Mouse (Mus musculus): ENCODE measurements around the gene Shroom3. TPM values are rescaled to one million over a fixed set of nuclear protein-coding genes. Genes with fewer than 3 reads are reported as not detected.

The Shroom3 gene
- polyA plus RNA-seq, 1 experiment: 4.4 TPM

GRCm38 (mm10) chr5:92804379-92804778, 121.1 kb downstream of the Shroom3 start:
- Histone ChIP-seq H3K4me1 (ENCODE audit: control insufficient read depth, insufficient read depth, low read length) (no peaks in the 10 kb centered on the region), H3K27me3 (ENCODE audit: control insufficient read depth, insufficient read depth, low read length) (no peaks in the 10 kb centered on the region), H3K27ac (ENCODE audit: insufficient read depth, low read length) (peak overlapping the region; percentile 42; the same call in 1 of the 2 replicates), H3K4me3 (replicated peaks; ENCODE audit: insufficient read depth, low read depth, low read length) (no peak overlapping the region)
- no peak for TF ChIP-seq CTCF (IDR thresholded peaks at IDR 0.05; ENCODE audit: borderline replicate concordance, insufficient read depth, low read depth, low read length)
- TF ChIP-seq POLR2A (IDR thresholded peaks at IDR 0.05; ENCODE audit: borderline replicate concordance, insufficient read depth, low read length): no peak
- DNase-seq: peak in 1 of 2 experiments; percentile 15
- WGBS: 21% methylated on average over 7 of the region's 7 CpGs

GRCm38 (mm10) chr5:92808503-92809415, 125.5 kb downstream of the Shroom3 start:
- H3K27ac ChIP-seq (ENCODE audit: insufficient read depth, low read length): no peak overlapping the region
- peaks cover 8% of the 10 kb centered on the region for H3K4me1 ChIP-seq (ENCODE audit: control insufficient read depth, insufficient read depth, low read length)
- TF ChIP-seq CTCF (IDR thresholded peaks at IDR 0.05; ENCODE audit: borderline replicate concordance, insufficient read depth, low read depth, low read length) (no peak), POLR2A (IDR thresholded peaks at IDR 0.05; ENCODE audit: borderline replicate concordance, insufficient read depth, low read length) (no peak)
- H3K4me3 ChIP-seq (replicated peaks; ENCODE audit: insufficient read depth, low read depth, low read length): peak overlapping the region; percentile 37
- no peaks in the 10 kb centered on the region for H3K27me3 ChIP-seq (ENCODE audit: control insufficient read depth, insufficient read depth, low read length)
- DNase-seq: peak; percentile 62 to 71
- WGBS: 16% methylated on average over 28 of the region's 28 CpGs

DNA sequence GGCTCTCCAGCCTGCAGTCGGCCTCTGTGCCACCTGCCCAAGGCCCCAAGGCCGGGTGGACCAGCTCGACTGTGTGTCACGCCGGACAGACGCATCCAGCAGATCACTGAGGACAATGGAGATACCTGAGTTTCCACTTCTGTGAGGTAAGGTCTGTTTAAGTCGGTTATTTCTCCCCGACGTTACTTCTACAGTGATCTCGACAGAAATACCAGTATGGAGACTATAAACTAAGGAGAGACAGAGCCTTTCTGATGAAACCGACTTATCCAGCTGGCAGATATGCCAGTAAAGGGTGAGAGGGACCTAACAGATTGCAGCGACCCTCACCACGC, 126.1 kb downstream of the Shroom3 start:
- no peak overlapping the region for H3K27ac ChIP-seq (ENCODE audit: insufficient read depth, low read length)
- no peaks in the 10 kb centered on the region for H3K27me3 ChIP-seq (ENCODE audit: control insufficient read depth, insufficient read depth, low read length)
- H3K4me1 ChIP-seq (ENCODE audit: control insufficient read depth, insufficient read depth, low read length): peaks cover 8% of the 10 kb centered on the region
- no peak for TF ChIP-seq POLR2A (IDR thresholded peaks at IDR 0.05; ENCODE audit: borderline replicate concordance, insufficient read depth, low read length)
- no peak for TF ChIP-seq CTCF (IDR thresholded peaks at IDR 0.05; ENCODE audit: borderline replicate concordance, insufficient read depth, low read depth, low read length)
- WGBS: 44% methylated on average over 13 of the region's 13 CpGs
- H3K4me3 ChIP-seq (replicated peaks; ENCODE audit: insufficient read depth, low read depth, low read length): no peak overlapping the region
- no peak for DNase-seq

DNA sequence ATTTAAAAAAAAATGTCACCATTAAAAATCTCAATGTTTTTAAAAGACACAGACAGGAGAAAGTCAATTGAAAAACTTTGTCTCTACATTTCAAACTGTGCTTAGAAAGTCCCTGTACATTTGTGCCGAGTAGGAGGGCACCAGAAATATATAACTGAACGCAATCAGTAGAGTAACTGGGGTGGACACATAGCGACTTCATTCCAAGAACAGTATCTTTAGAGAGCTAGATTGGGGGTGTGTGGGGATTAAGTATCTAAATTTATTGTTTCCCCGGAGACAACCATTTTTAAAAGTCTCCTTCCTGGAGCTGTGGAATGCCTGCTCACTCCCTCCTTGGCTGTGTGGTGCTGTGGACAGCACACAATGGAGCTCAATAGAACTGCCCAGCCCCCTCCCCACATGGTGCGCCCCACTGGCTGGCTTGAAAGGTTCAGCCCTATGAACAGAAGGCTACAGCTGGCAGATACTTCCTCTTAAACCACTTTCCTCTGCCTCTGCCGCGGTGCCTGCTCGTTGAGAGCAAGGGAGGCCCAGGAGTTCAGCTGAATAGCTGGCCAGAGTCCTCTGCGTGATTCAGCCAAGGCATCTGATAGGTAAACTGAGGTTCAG, 127.8 kb downstream of the Shroom3 start:
- Histone ChIP-seq H3K27me3 (ENCODE audit: control insufficient read depth, insufficient read depth, low read length) (no peaks in the 10 kb centered on the region), H3K4me3 (replicated peaks; ENCODE audit: insufficient read depth, low read depth, low read length) (no peak overlapping the region), H3K4me1 (ENCODE audit: control insufficient read depth, insufficient read depth, low read length) (peaks cover 8% of the 10 kb centered on the region), H3K27ac (ENCODE audit: insufficient read depth, low read length) (no peak overlapping the region)
- TF ChIP-seq POLR2A (IDR thresholded peaks at IDR 0.05; ENCODE audit: borderline replicate concordance, insufficient read depth, low read length) (no peak), CTCF (IDR thresholded peaks at IDR 0.05; ENCODE audit: borderline replicate concordance, insufficient read depth, low read depth, low read length) (no peak)
- DNase-seq: no peak
- 59% methylated on average over 9 of the region's 9 CpGs for WGBS

GRCm38 (mm10) chr5:92811761-92812160, 128.5 kb downstream of the Shroom3 start:
- no peak overlapping the region for H3K27ac ChIP-seq (ENCODE audit: insufficient read depth, low read length)
- no peak overlapping the region for H3K4me3 ChIP-seq (replicated peaks; ENCODE audit: insufficient read depth, low read depth, low read length)
- TF ChIP-seq POLR2A (IDR thresholded peaks at IDR 0.05; ENCODE audit: borderline replicate concordance, insufficient read depth, low read length): no peak
- TF ChIP-seq CTCF (IDR thresholded peaks at IDR 0.05; ENCODE audit: borderline replicate concordance, insufficient read depth, low read depth, low read length): no peak
- no peaks in the 10 kb centered on the region for H3K27me3 ChIP-seq (ENCODE audit: control insufficient read depth, insufficient read depth, low read length)
- 52% methylated on average over 7 of the region's 7 CpGs for WGBS
- H3K4me1 ChIP-seq (ENCODE audit: control insufficient read depth, insufficient read depth, low read length): peaks cover 8% of the 10 kb centered on the region
- no peak for DNase-seq

DNA sequence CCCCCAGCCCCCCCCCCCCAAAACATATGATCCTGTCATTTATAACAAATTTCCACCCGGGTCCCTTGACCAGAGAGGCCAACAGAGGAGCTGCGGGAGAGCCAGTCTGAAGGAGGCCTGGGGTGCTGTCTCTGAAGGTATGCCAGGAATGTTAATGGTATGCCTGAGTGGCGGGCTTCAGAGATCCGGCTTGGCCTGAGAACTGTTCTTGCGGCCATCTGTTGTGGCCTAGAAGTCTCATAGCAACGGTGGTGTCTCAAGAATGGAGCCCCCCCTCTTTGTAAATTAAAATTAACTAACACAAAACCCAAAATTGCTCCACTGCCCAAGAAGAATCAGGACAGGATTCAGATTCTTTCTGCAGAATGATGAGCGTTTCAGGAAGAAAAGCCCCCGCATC, 129.7 kb downstream of the Shroom3 start:
- peaks cover 8% of the 10 kb centered on the region for H3K4me1 ChIP-seq (ENCODE audit: control insufficient read depth, insufficient read depth, low read length)
- TF ChIP-seq CTCF (IDR thresholded peaks at IDR 0.05; ENCODE audit: borderline replicate concordance, insufficient read depth, low read depth, low read length) (no peak), POLR2A (IDR thresholded peaks at IDR 0.05; ENCODE audit: borderline replicate concordance, insufficient read depth, low read length) (no peak)
- 17% methylated on average over 8 of the region's 8 CpGs for WGBS
- H3K4me3 ChIP-seq (replicated peaks; ENCODE audit: insufficient read depth, low read depth, low read length): no peak overlapping the region
- no peak overlapping the region for H3K27ac ChIP-seq (ENCODE audit: insufficient read depth, low read length)
- H3K27me3 ChIP-seq (ENCODE audit: control insufficient read depth, insufficient read depth, low read length): no peaks in the 10 kb centered on the region
- DNase-seq: peak; percentile 13 to 44

DNA sequence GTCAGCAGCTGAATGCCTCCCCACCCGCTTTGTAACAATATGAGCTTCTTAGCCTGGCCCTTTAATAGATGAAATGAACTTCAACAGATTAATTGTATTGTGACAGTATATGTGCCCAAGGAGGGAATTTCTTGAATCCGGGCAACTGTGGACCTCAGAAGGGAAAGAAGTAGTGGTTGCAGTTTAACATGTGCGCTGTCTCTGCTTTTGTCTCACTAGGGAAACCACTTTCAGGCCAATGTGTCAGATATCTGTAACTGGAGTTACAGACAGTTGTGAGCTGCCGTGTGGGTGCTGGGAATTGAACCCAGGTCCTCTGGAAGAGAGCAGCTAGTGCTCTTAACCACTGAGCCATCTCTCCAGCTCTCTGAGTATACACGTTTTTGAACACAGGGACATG, 130.3 kb downstream of the Shroom3 start:
- 89% methylated on average over 5 of the region's 5 CpGs for WGBS
- DNase-seq: no peak
- TF ChIP-seq CTCF (IDR thresholded peaks at IDR 0.05; ENCODE audit: borderline replicate concordance, insufficient read depth, low read depth, low read length): no peak
- TF ChIP-seq POLR2A (IDR thresholded peaks at IDR 0.05; ENCODE audit: borderline replicate concordance, insufficient read depth, low read length): no peak
- Histone ChIP-seq H3K27ac (ENCODE audit: insufficient read depth, low read length) (no peak overlapping the region), H3K27me3 (ENCODE audit: control insufficient read depth, insufficient read depth, low read length) (no peaks in the 10 kb centered on the region), H3K4me1 (ENCODE audit: control insufficient read depth, insufficient read depth, low read length) (peaks cover 8% of the 10 kb centered on the region), H3K4me3 (replicated peaks; ENCODE audit: insufficient read depth, low read depth, low read length) (no peak overlapping the region)

DNA sequence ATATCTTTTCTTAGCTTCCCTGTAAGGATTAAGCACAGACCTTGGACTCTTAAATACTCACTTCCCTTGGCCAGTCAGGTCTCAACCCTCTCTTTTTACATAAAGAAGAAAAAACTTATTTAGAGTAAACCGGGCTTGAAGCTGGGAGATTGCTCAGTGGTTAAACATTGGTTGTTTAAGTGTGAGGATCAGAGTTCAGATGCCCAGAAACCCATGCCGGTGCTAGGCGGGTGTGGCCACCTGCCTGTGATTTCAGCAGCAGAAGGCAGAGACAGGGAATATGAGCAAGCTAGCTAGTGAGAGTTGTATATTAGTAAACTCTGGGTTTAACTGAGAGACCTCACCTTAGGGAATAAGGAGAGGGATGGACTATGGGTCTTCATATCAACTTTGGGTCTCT, 131.4 kb downstream of the Shroom3 start:
- Histone ChIP-seq H3K27me3 (ENCODE audit: control insufficient read depth, insufficient read depth, low read length) (no peaks in the 10 kb centered on the region), H3K4me1 (ENCODE audit: control insufficient read depth, insufficient read depth, low read length) (peaks cover 8% of the 10 kb centered on the region), H3K27ac (ENCODE audit: insufficient read depth, low read length) (no peak overlapping the region), H3K4me3 (replicated peaks; ENCODE audit: insufficient read depth, low read depth, low read length) (no peak overlapping the region)
- TF ChIP-seq POLR2A (IDR thresholded peaks at IDR 0.05; ENCODE audit: borderline replicate concordance, insufficient read depth, low read length) (no peak), CTCF (IDR thresholded peaks at IDR 0.05; ENCODE audit: borderline replicate concordance, insufficient read depth, low read depth, low read length) (no peak)
- DNase-seq: no peak
- 89% methylated on average over 3 of the region's 3 CpGs for WGBS

All from cerebellum, adult 2 months (tissue).